Mouse (Mus musculus): ENCODE data around the gene Efcab6.

- TF ChIP-seq GATA1 (IDR thresholded peaks at IDR 0.05; ENCODE audit: borderline replicate concordance, low read length) = no peak
- no peak for TF ChIP-seq FLI1 (IDR thresholded peaks at IDR 0.05; ENCODE audit: low read length)
Measured at GRCm38 (mm10) chr15:83877898-83878297, 187.3 kb downstream of the Efcab6 start.

Measured in megakaryocyte, embryonic 14.5 days (primary cell).